Mouse (Mus musculus) thymus, adult 2 months (tissue): Measurements from ENCODE around the gene Srsf3.

Experiments
- CTCF ChIP-seq: fragments of 200-500 bp; IDR thresholded peaks from 2 replicates; pipeline ENCODE4 v1.5.1; 2012; ENCODE audit warnings: mild to moderate bottlenecking, control low read depth, low read length, moderate library complexity, borderline replicate concordance; ENCODE audit not compliant: control insufficient read depth, poor library complexity, insufficient read depth; ENCODE audit errors: extremely low read depth
- POLR2A ChIP-seq: fragments of 200-500 bp; IDR thresholded peaks from 2 replicates; pipeline ENCODE4 v1.6.1; 2012; ENCODE audit warnings: mild to moderate bottlenecking, low read length, control low read depth, moderate library complexity; ENCODE audit not compliant: control insufficient read depth, poor library complexity, insufficient read depth; ENCODE audit errors: extremely low read depth

DNA sequence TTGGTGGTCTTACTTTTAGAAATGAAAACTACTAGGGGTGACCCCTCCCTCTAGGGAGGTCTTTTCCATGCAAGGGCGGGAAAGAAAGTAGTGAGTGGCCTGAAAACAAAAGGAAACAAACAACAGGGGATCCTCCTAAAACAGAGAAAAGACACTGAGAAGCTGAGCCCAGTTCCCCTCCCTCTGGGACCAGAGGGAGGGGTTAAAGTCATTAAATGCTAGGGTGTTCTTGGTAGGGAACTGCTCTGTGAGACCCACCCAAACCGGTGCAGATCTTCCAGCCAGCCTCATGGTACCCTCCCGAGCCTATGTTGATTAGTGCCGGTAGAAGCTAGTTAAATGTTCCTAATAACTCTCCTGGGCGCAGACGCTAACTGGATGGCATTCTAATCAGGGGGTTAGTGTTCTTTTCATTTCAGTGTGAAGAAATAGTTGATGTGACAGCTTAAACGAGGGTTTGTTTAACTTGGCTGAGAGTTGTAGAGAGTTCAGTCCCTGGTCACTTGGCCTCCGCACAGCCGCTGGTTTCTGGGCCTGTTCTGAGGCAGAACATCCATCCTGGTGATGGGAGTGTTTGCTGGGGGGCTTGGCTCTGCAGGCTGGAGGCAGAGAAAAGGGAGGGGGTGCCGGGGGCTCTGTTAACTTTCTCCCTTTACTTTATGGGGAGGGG is 7.4 kb upstream of the Srsf3 start:
- TF ChIP-seq CTCF (no peak), POLR2A (no peak)
